Mouse (Mus musculus) layer of hippocampus, postnatal 14 days (tissue): Measurements from ENCODE around the gene C1rl. TPM values are rescaled to one million over a fixed set of nuclear protein-coding genes. Genes with fewer than 3 reads are reported as not detected.
"Not testable (repeated sequence)": the region's sequence is repeated elsewhere in the genome, so short reads cannot be mapped to it uniquely, and the experiment has no call there.

Source experiments
- DNase-seq, 2 experiments: peaks; one replicate each; pipeline ENCODE4 v3.0.0; 2021 to 2022; ENCODE audit warnings: low spot score in 2 of 2, mixed read lengths in 1 of 2
- total RNA-seq, 2 experiments: library from RNA; stranded (reverse); gene quantifications; 2 replicates each; pipeline ENCODE4 v1.2.3; 2021

The C1rl gene
- total RNA-seq, 2 experiments from 2014 or later = 0.12 to 0.28 TPM

GRCm38 (mm10) chr6:124499914-124500566, 7.1 kb downstream of the C1rl start:
- no peak for DNase-seq

GRCm38 (mm10) chr6:124501473-124501872, 8.6 kb downstream of the C1rl start:
- DNase-seq = no peak

DNA sequence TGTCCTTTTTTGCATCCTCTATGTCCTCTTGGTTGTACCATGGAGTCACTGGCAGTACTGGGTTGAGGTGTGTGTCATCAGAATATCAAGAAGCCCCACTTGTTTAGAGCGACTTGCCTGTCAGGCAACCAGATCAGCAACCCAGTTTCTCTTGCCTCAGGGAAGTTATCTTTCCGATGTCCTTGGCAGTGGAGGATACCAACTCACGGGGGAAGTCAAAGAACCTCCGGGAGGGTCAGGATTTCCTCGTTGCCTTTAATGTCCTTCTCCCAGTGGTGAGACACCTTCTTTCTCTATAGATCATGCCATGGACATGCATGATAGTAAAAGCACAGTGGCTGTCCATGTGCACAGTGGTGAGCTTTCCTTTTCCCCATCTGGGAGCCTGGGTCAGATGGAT, 9.1 kb downstream of the C1rl start:
- no peak for DNase-seq

GRCm38 (mm10) chr6:124505028-124505427, 12.1 kb downstream of the C1rl start:
- no peak for DNase-seq

- DNase-seq = no peak
These were observed 14.1 kb downstream of the C1rl start for GRCm38 (mm10) chr6:124506991-124507390.

GRCm38 (mm10) chr6:124508292-124508691, 15.4 kb downstream of the C1rl start:
- no peak for DNase-seq

DNA sequence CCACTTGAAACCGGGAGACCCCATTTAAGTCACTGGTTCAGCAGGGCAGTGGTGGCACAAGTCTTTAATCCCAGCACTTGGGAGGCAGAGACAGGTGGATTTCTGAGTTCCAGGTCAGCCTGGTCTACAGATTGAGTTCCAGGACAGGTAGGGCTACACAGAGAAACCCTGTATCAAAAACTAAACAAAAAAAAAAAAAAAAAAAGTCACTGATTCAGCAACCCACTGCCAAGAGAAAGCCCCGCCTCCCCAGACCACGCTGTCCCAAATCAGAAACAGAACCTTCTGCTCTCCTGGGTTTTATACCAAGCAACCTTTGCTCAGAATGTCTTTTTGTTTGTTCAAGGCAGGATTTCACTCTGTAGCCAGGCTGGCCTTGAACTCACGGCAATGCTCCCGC, 16.3 kb downstream of the C1rl start:
- DNase-seq = not testable (repeated sequence)

- no peak for DNase-seq
These were observed 19.0 kb downstream of the C1rl start for GRCm38 (mm10) chr6:124511936-124512335.

- DNase-seq = peak; percentile 54 to 57
These were observed 19.5 kb downstream of the C1rl start, which contains the start of gene C1ra for GRCm38 (mm10) chr6:124512355-124512836. TSS of gene C1ra (plus strand) at chr6:124512405.

GRCm38 (mm10) chr6:124517733-124518132, 24.8 kb downstream of the C1rl start:
- DNase-seq = not testable (repeated sequence)

- DNase-seq = peak; percentile 11 to 18
These were observed 29.2 kb downstream of the C1rl start for GRCm38 (mm10) chr6:124522082-124522481.

GRCm38 (mm10) chr6:124527881-124528280, 35.0 kb downstream of the C1rl start:
- DNase-seq = no peak

- no peak for DNase-seq
These were observed 38.2 kb downstream of the C1rl start for GRCm38 (mm10) chr6:124531077-124531476.

DNA sequence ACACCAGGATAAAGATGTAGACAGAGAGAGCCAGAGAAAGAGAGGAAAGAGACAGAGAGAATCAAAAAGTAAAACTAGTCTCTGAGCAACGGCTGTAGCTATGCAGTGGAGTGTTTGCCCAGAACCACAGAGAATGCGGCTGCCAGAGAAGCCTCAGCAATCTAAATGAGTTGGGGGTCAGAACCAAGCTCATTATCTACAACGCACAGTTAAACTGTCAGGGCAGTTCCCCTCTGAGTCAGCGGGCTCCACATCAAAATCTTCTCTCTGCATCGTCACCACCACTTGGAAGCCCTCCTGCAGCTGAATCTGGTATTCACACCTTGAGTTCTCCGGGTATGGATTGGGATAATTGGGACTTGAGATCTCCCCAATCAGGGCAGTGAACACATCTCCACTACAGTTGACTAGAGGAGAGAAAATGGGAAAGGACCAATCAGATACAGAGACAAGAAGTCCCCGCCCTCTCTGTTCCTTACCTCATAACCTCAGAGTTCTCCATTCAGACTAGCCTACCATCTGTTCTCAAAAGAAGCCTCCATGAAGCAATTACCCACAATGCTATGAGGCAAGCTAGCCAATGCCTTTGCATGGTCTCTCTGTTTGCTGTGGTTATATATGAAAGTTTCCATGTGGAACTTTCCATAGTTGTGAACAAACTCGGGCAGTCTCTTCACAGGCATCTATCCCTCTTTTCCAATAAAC, 43.4 kb downstream of the C1rl start:
- DNase-seq = not testable (repeated sequence)

- DNase-seq = not testable (repeated sequence)
These were observed 48.3 kb downstream of the C1rl start for GRCm38 (mm10) chr6:124541176-124541575.

- peak; percentile 25 to 44 for DNase-seq
These were observed 49.4 kb downstream of the C1rl start, which contains the start of gene C1s1 for GRCm38 (mm10) chr6:124542284-124542683. TSS of gene C1s1 (minus strand) at chr6:124542359.

- no peak for DNase-seq
These were observed 51.6 kb downstream of the C1rl start for GRCm38 (mm10) chr6:124544466-124544865.

- no peak for DNase-seq
These were observed 52.5 kb downstream of the C1rl start for GRCm38 (mm10) chr6:124545425-124545824.

- not testable (repeated sequence) for DNase-seq
These were observed 55.1 kb downstream of the C1rl start for GRCm38 (mm10) chr6:124547979-124548378.

- DNase-seq = no peak
These were observed 56.2 kb downstream of the C1rl start for GRCm38 (mm10) chr6:124549023-124549550.

GRCm38 (mm10) chr6:124552766-124553165, 59.9 kb downstream of the C1rl start:
- DNase-seq = no peak

DNA sequence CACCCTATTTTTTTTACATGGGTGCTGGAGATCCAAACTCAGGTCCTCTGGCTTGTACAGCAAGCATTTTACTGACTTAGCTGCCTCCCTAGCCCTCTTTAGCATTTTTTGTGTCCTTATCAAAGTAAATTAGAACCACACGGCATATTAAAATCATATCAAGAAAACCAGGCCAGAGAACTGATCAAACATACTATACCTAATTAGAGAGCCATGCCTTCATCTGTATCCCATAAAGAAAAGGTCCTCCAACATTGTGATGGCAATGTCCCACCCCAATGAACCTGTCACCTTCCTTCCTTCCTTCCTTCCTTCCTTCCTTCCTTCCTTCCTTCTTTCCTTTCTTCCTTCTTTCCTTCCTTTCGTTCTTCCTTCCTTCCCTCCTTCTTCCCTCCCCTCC, 63.0 kb downstream of the C1rl start:
- not testable (repeated sequence) for DNase-seq
